Mouse (Mus musculus) Patski (cell line): ENCODE results near the gene Tcirg1. TPM values are rescaled to one million over a fixed set of nuclear protein-coding genes. Genes with fewer than 3 reads are reported as not detected.

Experiments
- ATAC-seq: fragments of 100-300 bp; one replicate; pipeline ENCODE4 v1.8.0; 2021
- CTCF ChIA-PET: fragments of 350-600 bp; sonication (Branson Sonifier 250); formaldehyde crosslinking; loops from one replicate; lab custom pipeline; 2022; ENCODE audit warnings: inconsistent platforms; lab: Charles Lee
- POLR2A ChIA-PET: fragments of 350-600 bp; sonication (Branson Sonifier 250); formaldehyde crosslinking; loops from one replicate; lab custom pipeline; 2022; ENCODE audit warnings: antibody characterized with exemption, inconsistent platforms; lab: Charles Lee
- DNase-seq: peaks from one replicate; pipeline ENCODE4 v3.0.0-alpha.2; 2011; ENCODE audit warnings: low read depth, low spot score
- H3K27me3 ChIP-seq: fragments of 371-371 bp; one replicate; pipeline ENCODE4 v1.5.1; 2021
- CTCF ChIP-seq: fragments of 100-300 bp; IDR thresholded peaks from one replicate; pipeline ENCODE4 v1.5.1; 2021
- in situ Hi-C: fragments of 300-500 bp; cut with MboI; formaldehyde crosslinking; loops from 3 replicates; pipeline ENCODE4 v1.11.1; 2018; ENCODE audit warnings: low pct_unique_long_range_greater_than_20kb, mixed read lengths
- polyA plus RNA-seq: library from polyadenylated mRNA; unstranded; gene quantifications from one replicate; pipeline ENCODE4 v1.2.3, GENCODE M21; 2021

The Tcirg1 gene
- polyA plus RNA-seq, 1 experiment from 2014 or later: 80.3 TPM

DNA sequence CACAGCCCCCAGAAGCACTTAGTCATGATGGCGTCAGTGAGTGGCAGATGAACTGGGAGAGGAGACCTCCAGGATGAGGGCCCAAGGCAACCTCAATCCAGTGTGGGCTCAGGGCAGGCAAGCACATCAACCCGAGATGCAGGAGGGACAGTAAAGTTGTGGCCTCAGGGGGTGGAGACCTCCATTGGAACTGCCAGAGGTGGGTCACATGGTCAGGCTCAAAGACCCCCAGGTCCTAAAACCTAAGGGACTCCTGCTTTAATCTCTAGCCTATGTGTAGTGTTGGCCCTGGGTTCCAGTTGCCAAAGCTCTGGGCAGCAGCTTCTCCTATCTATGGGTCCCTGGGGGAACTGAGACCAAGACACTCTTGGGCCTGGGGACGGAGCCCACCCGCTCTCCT lies 21.8 kb upstream of the Tcirg1 start:
- POLR2A ChIA-PET: interaction anchor here (0.7 to 0.9 kb wide), 2 partner anchors 71 to 111 kb away, joined by 3 to 4 read pairs; no protein-coding TSS in a partner anchor
- no peaks in the 10 kb centered on the region for H3K27me3 ChIP-seq
- no peak for ATAC-seq
- CTCF ChIA-PET: interaction anchor here (0.9 to 1.5 kb wide), 2 partner anchors 18 to 84 kb away, joined by 3 to 4 read pairs; partner anchors contain the start of gene Ndufv1
- DNase-seq: no peak
- in situ Hi-C loops: no loop called here
- TF ChIP-seq CTCF: no peak

DNA sequence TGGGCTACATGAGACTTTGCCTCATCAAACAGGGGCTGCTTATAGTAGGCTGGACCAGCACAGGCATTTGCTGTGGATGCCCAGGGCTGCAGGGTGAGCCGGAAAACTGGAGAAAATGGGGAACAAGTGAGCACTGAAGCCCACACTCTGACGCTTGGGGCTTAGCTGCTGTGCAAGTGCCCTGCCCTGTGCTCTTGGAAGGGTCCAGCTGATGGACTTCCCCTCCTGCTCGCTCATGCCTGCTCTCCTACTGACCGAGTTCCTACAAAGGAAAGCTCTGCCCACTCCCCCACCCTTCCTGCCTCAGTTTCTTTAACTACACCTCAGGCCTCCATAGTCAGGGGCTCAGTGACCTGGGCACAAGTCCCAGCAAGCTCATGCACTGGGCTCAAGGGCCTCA lies 21.1 kb upstream of the Tcirg1 start:
- H3K27me3 ChIP-seq: no peaks in the 10 kb centered on the region
- ATAC-seq: no peak
- DNase-seq: no peak
- in situ Hi-C loops: no loop called here
- POLR2A ChIA-PET: no interaction called here
- TF ChIP-seq CTCF: no peak
- CTCF ChIA-PET: interaction anchor here (1.0 to 2.5 kb wide), 3 partner anchors 13 to 39 kb away, joined by 3 to 13 read pairs (median 3); no protein-coding TSS in a partner anchor

DNA sequence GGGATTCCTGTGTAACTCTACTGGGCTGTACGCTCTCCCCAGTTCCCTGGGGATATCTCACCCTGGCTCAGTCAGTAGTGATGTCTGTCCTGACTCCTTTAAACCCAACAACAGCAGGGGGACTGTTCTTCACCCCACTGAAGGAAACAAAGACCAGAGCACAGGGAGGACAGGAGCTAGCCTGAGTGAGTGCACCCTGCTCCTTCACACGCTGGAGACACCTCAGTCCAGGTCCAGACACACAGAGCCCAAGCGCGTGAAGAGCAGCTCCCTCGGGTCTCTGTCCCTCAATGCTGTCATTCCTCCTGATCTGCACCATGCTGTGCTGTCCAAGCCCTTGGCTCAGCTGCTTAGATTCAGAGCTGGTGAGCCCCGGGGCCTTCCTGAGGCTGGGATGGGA lies 19.8 kb upstream of the Tcirg1 start:
- in situ Hi-C loops: no loop called here
- no peak for DNase-seq
- ATAC-seq: no peak
- ChIA-PET POLR2A (interaction anchor here (1.4 kb wide), 1 partner anchor 12 kb away, joined by 4 read pairs; no protein-coding TSS in a partner anchor), CTCF (interaction anchor here (0.6 to 2.5 kb wide), 9 partner anchors 11 to 76 kb away, joined by 3 to 13 read pairs (median 3); partner anchors contain the start of genes Chka and Tcirg1)
- H3K27me3 ChIP-seq: no peaks in the 10 kb centered on the region
- no peak for TF ChIP-seq CTCF

DNA sequence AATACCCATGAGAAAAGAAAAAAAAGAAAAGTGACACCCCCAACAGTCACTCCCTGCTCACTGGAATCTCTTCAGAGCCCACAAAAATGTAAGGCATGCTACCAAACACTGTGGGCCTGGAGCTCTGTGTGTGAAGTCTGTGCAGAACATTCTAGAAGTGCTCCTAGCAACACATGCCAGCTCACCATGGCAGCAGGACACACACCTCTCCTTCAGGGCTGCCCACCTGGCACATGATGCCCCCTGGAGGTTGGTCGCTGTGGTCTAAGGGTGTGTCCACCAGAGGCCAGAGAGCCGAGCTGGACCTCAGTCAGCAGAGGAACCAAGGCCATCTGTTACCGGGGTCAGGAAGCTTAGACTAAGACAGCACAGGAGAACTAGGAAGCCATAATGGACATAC lies 19.3 kb upstream of the Tcirg1 start:
- CTCF ChIA-PET: interaction anchor here (0.6 to 2.5 kb wide), 10 partner anchors 11 to 75 kb away, joined by 3 to 13 read pairs (median 3); partner anchors contain the start of genes Chka and Tcirg1
- no peak for TF ChIP-seq CTCF
- peak; percentile 46 for DNase-seq
- peak; percentile 61 for ATAC-seq
- POLR2A ChIA-PET: interaction anchor here (1.4 kb wide), 1 partner anchor 12 kb away, joined by 4 read pairs; no protein-coding TSS in a partner anchor
- H3K27me3 ChIP-seq: no peaks in the 10 kb centered on the region
- in situ Hi-C loops: no loop called here

DNA sequence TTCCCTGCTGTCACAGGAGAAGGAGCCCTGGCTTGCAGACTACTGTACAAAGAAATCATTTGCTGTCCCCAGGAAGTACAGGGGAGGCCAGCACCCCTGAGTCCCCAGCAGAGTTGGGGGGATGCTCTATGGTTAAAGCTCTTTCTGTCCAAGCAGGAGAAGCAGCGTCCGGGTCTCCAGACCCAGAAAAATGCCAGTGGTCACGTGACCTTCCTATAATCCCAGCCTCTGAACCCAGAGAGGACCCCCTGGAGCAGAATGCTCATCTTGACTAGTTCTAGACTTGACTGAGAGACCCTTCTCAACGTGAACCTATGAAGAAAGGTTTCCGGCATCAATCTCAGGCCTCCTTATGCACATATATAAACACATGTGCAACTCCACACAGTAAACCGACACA lies 18.9 kb upstream of the Tcirg1 start:
- ChIA-PET CTCF (interaction anchor here (0.7 to 2.5 kb wide), 7 partner anchors 10 to 55 kb away, joined by 3 to 13 read pairs (median 3); partner anchors contain the start of gene Tcirg1), POLR2A (interaction anchor here (1.4 kb wide), 1 partner anchor 11 kb away, joined by 4 read pairs; no protein-coding TSS in a partner anchor)
- TF ChIP-seq CTCF: no peak
- in situ Hi-C loops: no loop called here
- H3K27me3 ChIP-seq: no peaks in the 10 kb centered on the region
- no peak for DNase-seq
- no peak for ATAC-seq

DNA sequence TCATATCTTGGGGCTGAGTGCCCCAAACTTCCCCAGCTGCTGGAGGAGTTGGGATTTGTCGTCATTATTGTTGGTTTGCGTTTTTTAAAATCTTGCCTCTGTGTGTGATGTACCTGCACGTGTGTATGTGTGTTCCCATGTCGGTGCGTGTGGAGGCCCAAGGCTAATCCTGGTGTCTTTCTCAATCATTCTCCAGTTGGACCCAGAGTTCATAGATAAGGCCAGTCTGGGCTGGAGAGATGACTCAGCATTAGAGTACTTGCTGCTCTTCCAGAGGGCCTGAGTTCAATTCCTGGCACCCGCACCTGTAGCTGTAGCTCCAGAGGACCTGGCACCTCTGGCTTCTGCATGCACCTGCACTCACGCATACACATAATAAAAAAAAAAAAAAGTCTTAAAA lies 17.9 kb upstream of the Tcirg1 start:
- DNase-seq (no peak), ATAC-seq (no peak)
- H3K27me3 ChIP-seq: no peaks in the 10 kb centered on the region
- in situ Hi-C loops: no loop called here
- ChIA-PET POLR2A (no interaction called here), CTCF (no interaction called here)
- TF ChIP-seq CTCF: no peak

DNA sequence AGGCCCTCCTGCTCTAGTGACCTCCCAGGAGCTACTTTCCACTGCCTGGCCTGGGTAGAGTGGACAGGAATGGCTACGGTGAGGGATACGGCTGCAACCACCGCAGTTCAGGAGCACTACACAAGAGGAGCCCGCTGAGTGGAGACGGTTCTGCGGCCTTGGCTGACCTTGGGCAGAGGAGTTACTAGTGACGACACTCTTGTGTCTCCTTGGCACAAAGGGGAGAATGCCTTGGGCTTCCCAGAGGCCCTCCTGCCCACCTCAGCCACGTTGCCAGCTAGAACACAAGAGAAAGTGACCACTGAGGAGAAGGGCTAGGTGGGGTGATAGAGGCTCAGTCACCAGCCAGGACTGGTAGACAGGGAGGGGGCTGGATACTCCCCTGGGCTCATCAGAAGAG lies 17.3 kb upstream of the Tcirg1 start:
- ATAC-seq (no peak), DNase-seq (no peak)
- ChIA-PET CTCF (interaction anchor here (1.5 kb wide), 1 partner anchor 56 kb away, joined by 4 read pairs; no protein-coding TSS in a partner anchor), POLR2A (interaction anchor here (0.6 kb wide), 1 partner anchor 37 kb away, joined by 3 read pairs; no protein-coding TSS in a partner anchor)
- H3K27me3 ChIP-seq: no peaks in the 10 kb centered on the region
- TF ChIP-seq CTCF: no peak
- in situ Hi-C loops: no loop called here

DNA sequence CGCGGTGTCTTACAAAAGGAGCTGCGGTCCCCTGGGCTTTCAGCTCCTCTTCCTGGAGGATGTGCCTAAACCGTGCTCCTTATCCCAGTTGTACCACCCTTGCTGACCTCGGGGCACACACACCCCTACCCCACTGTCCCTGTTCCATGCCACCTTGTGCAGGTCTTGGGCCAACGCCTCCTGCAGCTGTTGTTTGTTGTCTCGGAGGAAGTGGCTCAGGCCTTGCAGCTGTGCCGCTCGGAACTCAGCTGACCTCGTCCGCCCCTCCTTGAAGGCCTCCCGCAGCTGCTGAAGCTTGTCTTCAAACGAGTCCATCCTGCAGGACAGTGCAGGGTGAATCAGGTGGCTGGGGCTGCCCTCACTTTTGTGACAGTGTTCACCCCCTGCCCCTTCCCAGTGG lies 16.7 kb upstream of the Tcirg1 start:
- POLR2A ChIA-PET: interaction anchor here (0.6 to 0.9 kb wide), 2 partner anchors 9 to 133 kb away, joined by 4 to 5 read pairs; no protein-coding TSS in a partner anchor
- no peak for TF ChIP-seq CTCF
- CTCF ChIA-PET: interaction anchor here (1.1 to 1.5 kb wide), 3 partner anchors 22 to 57 kb away, joined by 3 to 4 read pairs (median 4); no protein-coding TSS in a partner anchor
- DNase-seq (no peak), ATAC-seq (no peak)
- in situ Hi-C loops: no loop called here
- H3K27me3 ChIP-seq: no peaks in the 10 kb centered on the region

DNA sequence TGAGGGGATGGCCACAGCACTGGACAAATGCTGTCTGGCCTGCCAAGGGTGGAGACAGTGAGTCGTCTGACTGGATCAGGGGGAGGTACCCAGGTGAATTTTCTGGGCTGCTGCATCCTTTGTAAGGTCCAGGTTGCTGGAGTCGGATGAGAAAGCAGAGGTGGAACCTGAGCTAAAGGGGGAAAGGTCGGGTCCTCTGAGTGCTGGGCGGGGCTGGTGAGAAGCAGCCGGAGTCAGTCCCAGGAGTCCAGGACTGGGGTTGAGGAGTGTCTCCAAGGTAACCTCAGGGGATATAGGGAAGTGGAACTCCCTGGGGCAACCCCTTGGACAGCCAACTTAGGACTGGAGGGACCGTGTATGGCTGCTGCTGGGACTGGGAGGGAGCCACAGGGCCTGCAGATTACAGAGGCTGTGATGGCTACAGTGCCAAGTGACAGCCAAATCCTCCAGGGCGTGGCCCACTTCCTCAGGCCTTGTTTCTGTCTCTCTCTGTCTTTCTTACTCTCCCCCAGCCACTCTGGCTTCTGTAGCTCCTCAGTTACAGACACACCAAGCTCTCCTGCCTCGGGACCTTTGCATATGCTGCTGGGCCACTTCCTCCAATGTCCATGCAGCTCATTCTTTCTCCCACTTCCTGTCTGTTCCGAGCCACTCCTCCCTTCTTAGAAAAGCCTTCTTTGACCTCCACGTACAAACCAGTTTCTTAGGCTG lies 15.9 kb upstream of the Tcirg1 start:
- in situ Hi-C loops: no loop called here
- DNase-seq (no peak), ATAC-seq (no peak)
- H3K27me3 ChIP-seq: no peaks in the 10 kb centered on the region
- ChIA-PET CTCF (interaction anchor here (1.1 to 1.5 kb wide), 3 partner anchors 23 to 58 kb away, joined by 3 to 4 read pairs (median 4); no protein-coding TSS in a partner anchor), POLR2A (interaction anchor here (0.6 to 0.9 kb wide), 2 partner anchors 8 to 134 kb away, joined by 4 to 5 read pairs; no protein-coding TSS in a partner anchor)
- no peak for TF ChIP-seq CTCF

DNA sequence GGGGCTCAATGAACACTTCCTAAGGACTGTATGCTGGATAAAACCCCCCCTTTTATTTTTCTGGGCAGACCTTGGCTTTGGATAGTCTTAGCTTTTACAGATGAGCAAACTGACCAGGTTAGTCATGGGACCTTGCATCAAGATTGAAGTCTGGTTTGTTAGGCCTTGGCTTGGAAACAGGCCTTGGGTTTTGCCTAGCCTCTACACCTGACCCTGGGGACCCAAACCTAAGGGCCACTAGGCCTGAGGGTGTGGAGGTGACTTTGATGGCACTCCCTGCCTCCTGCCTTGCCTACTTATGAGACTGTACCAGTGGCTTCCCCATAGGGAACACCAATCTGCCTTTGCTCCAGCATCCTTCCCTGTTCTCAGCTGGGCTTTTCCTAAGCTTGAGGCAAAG lies 13.0 kb upstream of the Tcirg1 start:
- in situ Hi-C loops: no loop called here
- ChIA-PET CTCF (interaction anchor here (0.7 to 1.4 kb wide), 4 partner anchors 25 to 93 kb away, joined by 3 to 4 read pairs (median 3); partner anchors contain the start of gene Ndufv1), POLR2A (interaction anchor here (0.5 to 0.7 kb wide), 2 partner anchors 14 to 414 kb away, joined by 3 to 4 read pairs; no protein-coding TSS in a partner anchor)
- no peak for ATAC-seq
- DNase-seq: no peak
- no peak for TF ChIP-seq CTCF
- H3K27me3 ChIP-seq: no peaks in the 10 kb centered on the region
